Mouse (Mus musculus) gastrocnemius, adult 2 months (tissue): Measurements from ENCODE around the gene Eef1akmt2. TPM values are rescaled to one million over a fixed set of nuclear protein-coding genes. Genes with fewer than 3 reads are reported as not detected.
A peak's percentile ranks its signal among the peaks of the same experiment; 100 is the strongest.

ENCODE experiments used
- DNase-seq: peaks from one replicate; pipeline ENCODE4 v3.0.0; 2022
- H3K27ac ChIP-seq: fragments of 200-600 bp; 2 replicates; pipeline ENCODE4 v1.8.1; 2022; ENCODE audit warnings: mild to moderate bottlenecking
- H3K4me3 ChIP-seq: fragments of 200-600 bp; 2 replicates; pipeline ENCODE4 v1.8.1; 2022; ENCODE audit warnings: mild to moderate bottlenecking, moderate library complexity
- CTCF ChIP-seq: fragments of 200-600 bp; IDR thresholded peaks from 2 replicates; pipeline ENCODE4 v1.8.1; 2022; ENCODE audit warnings: antibody characterized with exemption, mild to moderate bottlenecking, moderate library complexity
- intact Hi-C: fragments of 180-260 bp; cut with DNase I; formaldehyde crosslinking; loops from one replicate; pipeline ENCODE4 v1.15.1; 2025
- total RNA-seq, 2 experiments: library from RNA; stranded (reverse); gene quantifications; 2 replicates each; pipeline ENCODE4 v1.2.3; 2021

Eef1akmt2 gene
- total RNA-seq, 2 experiments from 2014 or later, result 5.9 to 6.2 TPM

DNA sequence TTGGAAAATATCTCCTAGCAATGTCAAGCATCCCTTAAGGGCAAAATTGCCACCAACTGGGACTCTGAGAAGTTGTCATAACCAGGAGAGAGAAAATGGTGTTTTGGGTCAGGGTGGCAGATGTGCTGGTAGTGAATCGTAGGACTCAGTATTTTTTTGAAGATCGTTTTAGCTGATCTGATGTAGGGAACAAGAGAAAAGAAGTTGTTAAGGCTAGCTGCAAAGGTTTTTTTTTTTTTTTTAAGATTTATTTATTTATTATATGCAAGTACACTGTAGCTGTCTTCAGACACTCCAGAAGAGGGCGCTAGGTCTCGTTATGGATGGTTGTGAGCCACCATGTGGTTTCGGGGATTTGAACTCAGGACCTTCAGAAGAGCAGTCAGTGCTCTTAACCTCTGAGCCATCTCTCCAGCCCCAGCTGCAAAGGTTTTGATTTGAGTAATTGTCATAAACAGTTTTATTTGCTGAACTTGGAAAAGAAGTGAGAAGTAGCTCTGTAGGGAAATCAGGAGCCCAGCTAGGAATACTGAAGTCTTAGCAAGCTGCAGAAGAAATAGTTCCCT lies 5.7 kb upstream of the Eef1akmt2 start:
- intact Hi-C loops, result no loop called here
- no peak for DNase-seq

DNA sequence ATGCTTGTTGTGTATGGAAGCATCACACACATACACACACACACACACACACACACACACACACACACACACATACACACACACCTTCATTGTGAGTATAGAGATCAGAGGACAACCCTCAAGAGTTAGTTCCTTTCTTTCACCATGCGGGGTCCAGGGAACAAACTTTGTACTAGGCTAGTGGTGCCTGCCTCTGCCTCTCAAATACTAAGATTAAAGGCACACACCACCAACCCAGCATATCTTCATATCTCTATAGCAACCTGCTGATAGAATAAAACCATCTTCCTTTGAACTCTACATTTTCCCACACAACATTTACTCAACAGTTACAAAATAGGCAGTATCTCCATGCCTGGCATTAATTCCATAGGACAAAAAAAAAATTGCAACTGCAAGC lies 3.6 kb upstream of the Eef1akmt2 start:
- intact Hi-C loops, result no loop called here
- no peak for TF ChIP-seq CTCF
- Histone ChIP-seq H3K4me3 (no peak overlapping the region), H3K27ac (no peak overlapping the region)
- no peak for DNase-seq

More for the DNA sequence above, 5.7 kb upstream of the Eef1akmt2 start:
- H3K27ac ChIP-seq, result no peak overlapping the region
- TF ChIP-seq CTCF, result peak; percentile 27; the same call in 1 of the 2 replicates
- H3K4me3 ChIP-seq, result no peak overlapping the region

DNA sequence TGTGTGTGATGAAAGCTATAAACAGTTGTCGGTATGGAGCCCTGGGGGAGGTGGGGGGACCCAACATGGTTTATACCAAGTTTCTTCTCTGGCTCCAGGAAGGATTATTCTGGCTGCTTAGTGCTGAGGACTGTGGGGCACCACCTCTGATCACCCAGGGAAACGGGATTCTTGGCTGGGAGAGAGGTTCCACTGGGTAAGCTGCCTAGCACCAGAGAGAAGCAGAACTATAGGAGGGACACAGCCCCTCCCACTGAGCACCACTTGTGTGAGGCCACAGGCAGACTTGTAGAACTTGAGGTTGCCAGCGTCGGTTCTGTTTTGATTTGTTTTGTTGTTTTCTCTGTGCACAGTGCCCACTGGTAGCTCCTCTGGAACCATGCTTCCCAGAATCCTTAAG lies 1.5 kb upstream of the Eef1akmt2 start:
- TF ChIP-seq CTCF, result no peak
- no peak for DNase-seq
- intact Hi-C loops, result loop anchor here (2.0 to 5.0 kb wide), 3 partner anchors 42 to 197 kb away; partner anchors contain the start of gene Fam53b

DNA sequence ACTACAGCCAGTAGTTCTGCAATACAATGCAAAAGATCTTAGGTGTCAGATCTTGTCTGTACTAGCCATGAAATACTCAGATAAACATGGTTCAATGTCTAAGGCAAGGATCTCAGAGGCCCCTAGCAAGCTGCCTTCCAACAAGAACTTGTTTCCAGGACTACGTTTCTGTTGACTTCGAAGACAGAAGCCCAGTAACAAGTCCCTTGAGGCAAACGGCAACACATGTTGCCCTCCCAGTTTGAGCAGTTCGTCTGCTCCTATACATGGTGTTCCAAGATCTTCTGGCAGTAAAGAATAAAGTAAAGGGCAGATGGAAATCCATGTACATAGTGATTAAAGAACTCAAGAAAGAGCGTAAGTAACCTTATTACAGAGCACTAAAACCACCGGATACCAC lies 888 bp upstream of the Eef1akmt2 start:
- TF ChIP-seq CTCF, result no peak
- no peak overlapping the region for H3K27ac ChIP-seq
- H3K4me3 ChIP-seq, result no peak overlapping the region
- DNase-seq, result no peak
- intact Hi-C loops, result loop anchor here (2.0 to 5.0 kb wide), 3 partner anchors 41 to 197 kb away; partner anchors contain the start of gene Fam53b

More for the DNA sequence above, 1.5 kb upstream of the Eef1akmt2 start:
- Histone ChIP-seq H3K27ac (no peak overlapping the region), H3K4me3 (no peak overlapping the region)

DNA sequence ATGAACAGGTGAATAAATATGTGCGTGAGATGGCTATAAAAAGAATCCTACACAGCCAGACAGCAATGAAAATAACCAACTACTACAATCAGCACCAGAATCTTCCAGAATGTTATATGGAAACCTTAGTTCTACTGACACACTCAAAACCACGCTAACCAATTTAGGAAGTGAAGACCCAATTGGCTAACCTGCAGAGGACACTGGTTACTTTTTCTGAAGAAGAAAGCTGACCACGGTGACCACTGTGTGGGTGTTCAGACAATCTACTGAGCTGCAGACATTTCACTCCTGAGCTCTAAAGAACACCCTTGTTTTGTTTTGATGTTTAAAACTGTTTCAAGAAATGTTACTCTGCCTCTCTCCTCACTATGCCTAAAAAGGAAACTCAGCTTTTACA lies 9.3 kb downstream of the Eef1akmt2 start:
- DNase-seq, result no peak
- H3K27ac ChIP-seq, result no peak overlapping the region
- H3K4me3 ChIP-seq, result no peak overlapping the region
- TF ChIP-seq CTCF, result no peak
- intact Hi-C loops, result no loop called here

DNA sequence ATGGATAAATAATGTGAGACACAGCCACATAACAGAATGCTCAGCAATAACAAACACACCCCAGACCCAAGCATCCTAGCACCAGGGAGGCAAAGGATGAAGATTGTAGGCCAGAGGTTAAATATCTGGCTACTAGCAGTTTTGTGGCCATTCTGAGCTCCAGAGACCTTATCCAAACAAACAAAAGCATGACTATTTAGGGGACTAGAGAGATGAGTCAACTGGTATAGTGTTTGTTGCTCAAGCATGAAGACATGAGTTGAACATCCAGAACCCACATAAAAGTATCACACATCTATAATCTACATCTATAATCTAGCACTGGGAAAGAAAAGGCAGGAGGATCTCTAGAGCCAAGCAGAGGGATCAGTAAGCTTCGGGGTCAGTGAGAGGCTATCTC lies 10.0 kb downstream of the Eef1akmt2 start:
- no peak for DNase-seq
- no peak for TF ChIP-seq CTCF
- H3K4me3 ChIP-seq, result no peak overlapping the region
- H3K27ac ChIP-seq, result no peak overlapping the region
- intact Hi-C loops, result no loop called here

DNA sequence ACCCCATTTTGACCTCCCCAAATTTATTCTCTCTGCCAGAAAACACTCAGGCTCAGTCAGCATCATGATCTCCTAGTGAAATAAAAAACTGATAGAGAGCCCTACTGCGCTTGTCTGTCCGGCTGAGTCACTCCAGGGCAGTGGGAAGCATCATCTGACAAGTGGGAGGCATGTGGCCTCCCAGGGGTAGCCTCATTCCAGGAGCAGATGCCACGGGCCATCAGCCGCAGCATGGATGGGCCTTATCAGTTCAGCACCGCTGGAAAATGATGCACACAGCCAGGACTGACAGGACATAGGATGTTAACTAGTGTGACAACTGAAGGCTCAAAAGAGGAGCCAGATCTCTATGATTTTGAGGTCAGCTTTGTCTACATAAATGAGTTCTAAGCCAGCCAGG lies 11.2 kb downstream of the Eef1akmt2 start:
- Histone ChIP-seq H3K27ac (no peak overlapping the region), H3K4me3 (no peak overlapping the region)
- intact Hi-C loops, result no loop called here
- TF ChIP-seq CTCF, result no peak
- no peak for DNase-seq

DNA sequence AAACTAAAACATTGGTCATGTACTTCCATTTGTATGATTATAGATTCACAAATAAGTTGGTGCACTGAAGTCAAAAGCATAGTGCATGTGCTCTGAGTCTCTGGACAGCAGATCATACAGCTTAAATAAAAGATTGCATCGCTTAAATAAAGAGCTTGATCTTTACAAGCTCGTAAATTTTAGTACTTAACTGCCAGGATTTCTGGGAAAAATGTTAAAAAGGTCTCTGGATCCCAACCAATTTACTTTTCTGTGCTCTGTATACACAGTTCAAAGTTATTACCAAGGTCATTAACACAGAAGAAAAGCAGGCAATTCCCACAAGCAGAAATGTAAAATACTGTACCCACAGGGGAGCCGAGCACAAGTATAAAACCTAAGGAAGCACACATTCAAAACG lies 21.5 kb downstream of the Eef1akmt2 start:
- Histone ChIP-seq H3K27ac (no peak overlapping the region), H3K4me3 (no peak overlapping the region)
- no peak for DNase-seq
- intact Hi-C loops, result no loop called here
- TF ChIP-seq CTCF, result no peak

DNA sequence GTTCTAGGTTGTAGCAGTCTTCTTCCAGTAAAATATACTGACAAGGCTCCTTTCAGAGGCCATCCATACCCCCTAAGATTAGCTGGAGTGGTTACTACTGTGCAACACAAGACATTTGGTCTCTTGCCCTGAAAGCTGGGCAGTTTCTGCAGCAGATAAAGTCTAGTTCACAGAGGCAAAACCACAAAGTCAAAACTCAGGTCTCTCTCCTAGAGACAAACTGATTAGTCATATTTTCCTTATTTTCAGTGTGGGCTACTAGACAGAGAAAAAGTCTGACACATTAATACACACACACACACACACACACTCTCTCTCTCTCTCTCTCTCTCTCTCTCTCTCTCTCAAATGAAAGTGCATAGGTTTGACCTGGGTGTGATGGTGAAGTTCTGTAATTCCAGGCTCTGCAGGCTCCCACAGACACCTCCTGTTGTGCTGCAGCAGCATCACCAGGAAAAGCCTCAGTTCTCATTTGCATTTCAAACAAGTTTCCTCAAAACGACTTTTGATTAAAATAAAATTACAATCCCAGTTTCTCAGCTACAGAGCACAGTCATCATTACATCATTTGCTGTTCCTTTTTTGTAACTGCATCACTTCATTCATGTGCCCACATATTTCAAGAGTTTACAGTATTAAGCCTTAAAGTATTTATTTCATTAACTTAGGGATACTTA lies 28.0 kb downstream of the Eef1akmt2 start:
- no peak for DNase-seq
- no peak for TF ChIP-seq CTCF
- Histone ChIP-seq H3K4me3 (no peak overlapping the region), H3K27ac (no peak overlapping the region)
- intact Hi-C loops, result no loop called here

DNA sequence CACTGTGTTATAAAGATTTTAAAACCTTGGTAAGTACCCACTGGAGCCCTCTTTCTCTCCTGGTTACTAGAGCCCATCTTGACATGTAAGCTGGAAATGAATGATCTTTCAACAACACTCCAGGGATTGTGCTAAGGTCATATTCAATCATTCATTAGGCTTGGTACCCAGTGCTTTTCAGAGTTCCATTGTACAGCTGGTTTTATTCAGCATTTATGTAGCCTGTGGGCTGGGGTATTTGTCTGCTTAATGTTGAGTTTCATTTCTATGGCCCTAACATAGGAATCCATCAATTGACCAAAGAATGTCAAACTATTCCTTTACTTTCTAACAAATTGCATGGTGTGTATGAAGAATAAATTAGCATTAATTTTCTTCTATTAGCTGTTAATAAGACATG lies 28.6 kb downstream of the Eef1akmt2 start:
- intact Hi-C loops, result no loop called here
- no peak for DNase-seq
- Histone ChIP-seq H3K27ac (no peak overlapping the region), H3K4me3 (no peak overlapping the region)
- no peak for TF ChIP-seq CTCF

DNA sequence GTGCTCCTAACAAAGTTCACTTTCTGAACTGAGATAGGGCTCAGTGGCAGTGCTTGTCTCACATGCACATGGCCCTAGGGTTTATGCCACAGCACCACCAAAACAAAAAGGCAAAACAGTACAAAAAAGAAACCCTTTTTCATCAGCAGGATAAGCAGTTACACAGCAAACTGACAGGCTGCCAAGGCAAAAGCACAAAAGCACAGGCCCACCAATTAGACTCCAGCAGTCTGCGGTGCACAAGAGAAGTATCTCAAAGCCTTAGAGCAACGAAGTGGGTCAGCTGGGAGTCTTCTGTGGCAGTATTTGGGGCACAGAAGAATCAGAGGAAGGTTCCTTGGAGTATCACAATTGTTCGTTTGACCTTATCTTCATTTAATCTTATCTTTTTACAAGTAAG lies 31.8 kb downstream of the Eef1akmt2 start:
- intact Hi-C loops, result no loop called here
- no peak for DNase-seq
- Histone ChIP-seq H3K4me3 (no peak overlapping the region), H3K27ac (no peak overlapping the region)
- no peak for TF ChIP-seq CTCF

DNA sequence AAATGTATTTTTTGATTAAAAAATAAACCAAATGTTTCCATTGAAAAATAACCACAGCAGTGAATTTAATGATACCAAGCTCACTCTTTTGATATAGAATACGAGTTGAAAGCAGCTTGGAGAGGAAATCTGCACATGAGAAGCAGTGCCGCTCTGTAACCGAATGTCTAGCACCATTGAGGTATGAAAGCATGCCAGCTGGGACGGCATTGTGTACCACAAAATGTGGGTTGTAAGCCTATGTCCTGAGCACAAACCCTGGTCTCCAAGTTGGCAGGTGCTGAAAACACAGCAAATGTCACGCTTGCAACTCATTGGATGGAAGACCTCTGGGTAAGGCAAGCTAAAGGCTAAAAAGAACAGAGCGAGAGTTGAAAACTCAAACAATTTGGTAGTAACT lies 35.4 kb downstream of the Eef1akmt2 start:
- Histone ChIP-seq H3K4me3 (no peak overlapping the region), H3K27ac (no peak overlapping the region)
- no peak for TF ChIP-seq CTCF
- DNase-seq, result no peak
- intact Hi-C loops, result loop anchor here (5.0 to 10.0 kb wide), 2 partner anchors 75 to 242 kb away; partner anchors contain the start of gene Oat

DNA sequence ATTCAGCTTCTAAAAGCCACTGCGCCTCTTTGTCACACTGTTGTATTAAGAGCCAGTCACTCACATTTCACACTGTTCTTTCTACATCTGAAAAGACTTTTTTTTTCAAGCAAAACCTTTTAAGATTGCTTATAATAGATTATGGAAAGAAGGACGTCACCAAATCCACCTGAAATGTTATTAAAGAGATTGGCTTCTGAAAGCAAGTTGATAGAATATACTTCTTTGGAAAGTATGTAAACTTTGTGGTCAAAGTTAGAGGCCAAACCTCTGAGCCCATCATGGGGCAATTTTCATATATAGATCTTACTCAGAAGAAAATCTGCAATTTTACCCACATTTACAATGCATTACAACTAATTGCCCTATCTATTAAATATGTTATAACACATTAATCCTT lies 35.9 kb downstream of the Eef1akmt2 start:
- TF ChIP-seq CTCF, result no peak
- H3K4me3 ChIP-seq, result no peak overlapping the region
- intact Hi-C loops, result loop anchor here (5.0 to 10.0 kb wide), 2 partner anchors 76 to 242 kb away; partner anchors contain the start of gene Oat
- DNase-seq, result no peak
- H3K27ac ChIP-seq, result no peak overlapping the region

DNA sequence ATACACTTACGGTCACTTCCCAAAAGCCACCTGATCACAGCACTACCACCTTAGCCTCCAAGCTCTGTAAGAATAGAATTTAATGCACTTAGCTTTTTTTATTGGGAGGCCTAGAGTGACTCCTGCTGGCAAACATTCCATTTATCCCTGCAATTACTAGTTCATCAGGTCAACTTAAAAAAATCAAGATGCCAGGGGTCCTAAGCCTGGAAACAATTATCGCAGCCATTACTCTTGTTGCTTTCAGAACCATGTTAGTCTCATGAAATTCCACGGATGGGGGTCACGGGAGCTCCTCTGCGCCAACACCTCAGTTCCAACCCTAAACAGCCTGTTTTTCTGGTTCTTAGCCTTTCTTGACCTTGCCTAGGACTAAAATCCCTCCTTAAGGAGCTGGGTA lies 37.4 kb downstream of the Eef1akmt2 start:
- Histone ChIP-seq H3K4me3 (no peak overlapping the region), H3K27ac (no peak overlapping the region)
- intact Hi-C loops, result loop anchor here (5.0 to 10.0 kb wide), 2 partner anchors 77 to 240 kb away; partner anchors contain the start of gene Oat
- TF ChIP-seq CTCF, result peak; percentile 30
- DNase-seq, result no peak
